ENCODE assay signal across 12 mouse cellular contexts in genomic region chr7:66229433-66229832, GRCm38 (mm10).
A peak's percentile ranks its signal among the peaks of the same experiment; 100 is the strongest.
DNase-seq lines count a peak whose midpoint lies in the region; ATAC-seq and TF ChIP-seq lines count a peak whose summit lies in the region.
"Had no signal": no experiment of that assay in that cellular context is flagged by ENCODE, and none has a peak within 500 bp of the region (broad histone marks: within the 10 kb centered on the region; RNA-seq: fewer than 3 reads in every experiment).

No protein-coding gene starts in this region.

- H3K4me2 ChIP-seq in heart, embryonic 15.5 days = no peak overlapping the region
- no peak overlapping the region for H3K4me2 ChIP-seq in embryonic facial prominence, embryonic 14.5 days (ENCODE audit: low read depth, low read length)
- H3K4me2 ChIP-seq in limb, embryonic 12.5 days = no peak overlapping the region
- H3K4me2 ChIP-seq: lung, embryonic 15.5 days had no signal

- no peaks in the 10 kb centered on the region for H3K9me3 ChIP-seq in heart, embryonic 15.5 days (replicated peaks)
- H3K9me3 ChIP-seq in E14TG2a.4 (ENCODE audit: low read length) = peaks cover 22% of the 10 kb centered on the region
- H3K9me3 ChIP-seq in embryonic facial prominence, embryonic 14.5 days (ENCODE audit: control insufficient read depth, low read length) = no peaks in the 10 kb centered on the region
- no peaks in the 10 kb centered on the region for H3K9me3 ChIP-seq in limb, embryonic 12.5 days
- H3K9me3 ChIP-seq: lung, embryonic 15.5 days had no signal

- no peak for DNase-seq in heart, postnatal 14 days
- no peak for DNase-seq in embryonic facial prominence, embryonic 14.5 days (ENCODE audit: low spot score)
- no peak for DNase-seq in gastrocnemius, adult 8-10 months (ENCODE audit: low spot score in 2 of 2)
- DNase-seq: adrenal gland, adult 2 months; cerebellum, postnatal 36 days; heart, adult 2 months; kidney, adult 11 months had no signal

- H3K4me1 ChIP-seq in heart, embryonic 15.5 days (replicated peaks) = peaks cover 29% of the 10 kb centered on the region
- peaks cover 40% of the 10 kb centered on the region for H3K4me1 ChIP-seq in E14TG2a.4 (replicated peaks; ENCODE audit: low read depth, low read length)
- H3K4me1 ChIP-seq in embryonic facial prominence, embryonic 14.5 days (ENCODE audit: control insufficient read depth, insufficient read depth, low read length) = peaks cover 22% of the 10 kb centered on the region
- H3K4me1 ChIP-seq in limb, embryonic 12.5 days (replicated peaks) = peaks cover 55% of the 10 kb centered on the region

- no peaks in the 10 kb centered on the region for H3K36me3 ChIP-seq in heart, embryonic 15.5 days
- H3K36me3 ChIP-seq in E14TG2a.4 (ENCODE audit: insufficient read depth, low read length) = no peaks in the 10 kb centered on the region
- H3K36me3 ChIP-seq in embryonic facial prominence, embryonic 14.5 days (ENCODE audit: control insufficient read depth, insufficient read depth, low read length) = no peaks in the 10 kb centered on the region
- H3K36me3 ChIP-seq in limb, embryonic 12.5 days = no peaks in the 10 kb centered on the region
- H3K36me3 ChIP-seq: lung, embryonic 15.5 days had no signal

- intact Hi-C loops in heart, postnatal 14 days (cut with DNase I) = no loop called here

- no peak for ATAC-seq in heart, embryonic 15.5 days (replicated peaks; ENCODE audit: insufficient number of reproducible peaks, insufficient read depth, low FRiP score, low read depth)
- ATAC-seq in embryonic facial prominence, embryonic 14.5 days (ENCODE audit: low read depth) = no peak
- no peak for ATAC-seq in limb, embryonic 12.5 days (ENCODE audit: insufficient number of reproducible peaks, insufficient read depth, low FRiP score, low TSS enrichment, low read depth)
- no peak for ATAC-seq in megakaryocyte-erythroid progenitor cell, adult 5-6 weeks (replicated peaks; ENCODE audit: low FRiP score, low TSS enrichment, poor library complexity, severe bottlenecking)

- 0 out of 2 replicates have a peak overlapping the region, but pooled peaks have one; percentile 79 for H3K27ac ChIP-seq in heart, embryonic 15.5 days
- peak overlapping the region; percentile 93 for H3K27ac ChIP-seq in embryonic facial prominence, embryonic 14.5 days (replicated peaks; ENCODE audit: low read depth, low read length)
- peak overlapping the region; percentile 98 for H3K27ac ChIP-seq in limb, embryonic 12.5 days
- H3K27ac ChIP-seq: heart, adult 2 months; lung, embryonic 15.5 days had no signal

- no peak for TF ChIP-seq CTCF in E14TG2a.4 (conservative IDR thresholded peaks at IDR 0.05; ENCODE audit: low read length)

- 68% methylated on average over 7 of the region's 7 CpGs for WGBS in heart, embryonic 15.5 days
- WGBS in embryonic facial prominence, embryonic 14.5 days = 56% methylated on average over 7 of the region's 7 CpGs
- WGBS in limb, embryonic 12.5 days = 81% methylated on average over 7 of the region's 7 CpGs

- H3K9ac ChIP-seq in heart, embryonic 15.5 days = no peak overlapping the region
- H3K9ac ChIP-seq in embryonic facial prominence, embryonic 14.5 days (ENCODE audit: low read depth, low read length) = no peak overlapping the region
- H3K9ac ChIP-seq in limb, embryonic 12.5 days (replicated peaks) = no peak overlapping the region
- H3K9ac ChIP-seq: lung, embryonic 15.5 days had no signal

- H3K27me3 ChIP-seq in heart, embryonic 15.5 days = no peaks in the 10 kb centered on the region
- H3K27me3 ChIP-seq in E14TG2a.4 (ENCODE audit: insufficient read depth, low read length) = no peaks in the 10 kb centered on the region
- no peaks in the 10 kb centered on the region for H3K27me3 ChIP-seq in embryonic facial prominence, embryonic 14.5 days (replicated peaks; ENCODE audit: control insufficient read depth, insufficient read depth, low read length)
- no peaks in the 10 kb centered on the region for H3K27me3 ChIP-seq in limb, embryonic 12.5 days
- H3K27me3 ChIP-seq: lung, embryonic 15.5 days had no signal

- H3K4me3 ChIP-seq in heart, embryonic 15.5 days = no peak overlapping the region
- peak overlapping the region; percentile 43; the same call in 1 of the 2 replicates for H3K4me3 ChIP-seq in E14TG2a.4 (replicated peaks; ENCODE audit: low read length)
- no peak overlapping the region for H3K4me3 ChIP-seq in embryonic facial prominence, embryonic 14.5 days (ENCODE audit: low read depth, low read length)
- no peak overlapping the region for H3K4me3 ChIP-seq in limb, embryonic 12.5 days (replicated peaks)
- H3K4me3 ChIP-seq: heart, adult 2 months; lung, embryonic 15.5 days had no signal
